In genomic region chr11:103266729-103267345, GRCm38 (mm10) we compare ENCODE assay signal across 8 mouse cellular contexts. TPM values are rescaled to one million over a fixed set of nuclear protein-coding genes. Genes with fewer than 3 reads are reported as not detected.
DNase-seq lines count a peak whose midpoint lies in the region; ATAC-seq and TF ChIP-seq lines count a peak whose summit lies in the region.

No protein-coding gene starts in this region.

- H3K79me2 ChIP-seq in MEL (ENCODE audit: control insufficient read depth, insufficient read depth, low read length, poor library complexity): no peaks in the 10 kb centered on the region; the same call in 1 of the 2 replicates

- no peak for TF ChIP-seq POLR2A in MEL (IDR thresholded peaks at IDR 0.05; ENCODE audit: control insufficient read depth in 1 of 2, insufficient read depth in 1 of 2, low read depth in 1 of 2, low read length in 2 of 2, poor library complexity in 1 of 2)

- no peak for TF ChIP-seq RAD21 in MEL (IDR thresholded peaks at IDR 0.05; ENCODE audit: low read depth, low read length)

- H3K27me3 ChIP-seq in heart, embryonic 13.5 days (replicated peaks): no peaks in the 10 kb centered on the region
- peaks cover 0 to 4% of the 10 kb centered on the region in 2 experiments; a peak in 3 of 4 replicates for H3K27me3 ChIP-seq in MEL (ENCODE audit: control insufficient read depth in 1 of 2, insufficient read depth in 2 of 2, low read length in 2 of 2)
- no peaks in the 10 kb centered on the region for H3K27me3 ChIP-seq in hindbrain, embryonic 11.5 days (ENCODE audit: control insufficient read depth, insufficient read depth, low read length)
- H3K27me3 ChIP-seq in midbrain, embryonic 11.5 days (ENCODE audit: control insufficient read depth, insufficient read depth, low read length): no peaks in the 10 kb centered on the region

- peak overlapping the region; percentile 83 for H3K4me2 ChIP-seq in heart, embryonic 13.5 days
- H3K4me2 ChIP-seq in hindbrain, embryonic 11.5 days (replicated peaks; ENCODE audit: low read depth, low read length): peak overlapping the region; percentile 51
- H3K4me2 ChIP-seq in midbrain, embryonic 11.5 days: peak overlapping the region; percentile 70

- H3K4me1 ChIP-seq in heart, embryonic 13.5 days: peaks cover 50% of the 10 kb centered on the region
- H3K4me1 ChIP-seq in MEL (ENCODE audit: control insufficient read depth in 1 of 2, insufficient read depth in 2 of 2, low read length in 2 of 2): peaks cover 12 to 33% of the 10 kb centered on the region in 2 experiments
- H3K4me1 ChIP-seq in hindbrain, embryonic 11.5 days (replicated peaks; ENCODE audit: control insufficient read depth, insufficient read depth, low read length): peaks cover 10% of the 10 kb centered on the region; the same call in 1 of the 2 replicates
- peaks cover 45% of the 10 kb centered on the region for H3K4me1 ChIP-seq in midbrain, embryonic 11.5 days (ENCODE audit: control insufficient read depth, insufficient read depth, low read length)

- no peaks in the 10 kb centered on the region for H3K36me3 ChIP-seq in heart, embryonic 13.5 days
- H3K36me3 ChIP-seq in MEL (ENCODE audit: control insufficient read depth in 1 of 2, insufficient read depth in 2 of 2, low read length in 2 of 2): peaks cover 0 to 24% of the 10 kb centered on the region in 2 experiments; a peak in 2 of 4 replicates
- no peaks in the 10 kb centered on the region for H3K36me3 ChIP-seq in hindbrain, embryonic 11.5 days (ENCODE audit: control insufficient read depth, insufficient read depth, low read length)
- no peaks in the 10 kb centered on the region for H3K36me3 ChIP-seq in midbrain, embryonic 11.5 days (ENCODE audit: control insufficient read depth, insufficient read depth, low read length)

- H3K4me3 ChIP-seq in heart, embryonic 13.5 days: peak overlapping the region; percentile 62
- H3K4me3 ChIP-seq in MEL (ENCODE audit: control insufficient read depth in 1 of 2, insufficient read depth in 1 of 2, low read depth in 2 of 2, low read length in 2 of 2): peak overlapping the region; percentile 54 to 60
- peak overlapping the region; percentile 47 for H3K4me3 ChIP-seq in hindbrain, embryonic 11.5 days (ENCODE audit: low read depth, low read length)
- peak overlapping the region; percentile 68 for H3K4me3 ChIP-seq in midbrain, embryonic 11.5 days (ENCODE audit: low read depth, low read length)

- peak overlapping the region; percentile 83 for H3K27ac ChIP-seq in heart, embryonic 13.5 days (replicated peaks)
- no peak overlapping the region for H3K27ac ChIP-seq in MEL (ENCODE audit: control insufficient read depth, low read depth, low read length)
- H3K27ac ChIP-seq in hindbrain, embryonic 11.5 days (ENCODE audit: low read depth, low read length): peak overlapping the region; percentile 54; the same call in 1 of the 2 replicates
- H3K27ac ChIP-seq in midbrain, embryonic 11.5 days (ENCODE audit: low read depth, low read length): peak overlapping the region; percentile 76

- no peak for DNase-seq in heart, postnatal 4 days
- DNase-seq in MEL (ENCODE audit: low read depth, low spot score): no peak
- no peak for DNase-seq in hindbrain, embryonic 11.5 days (ENCODE audit: low spot score)
- no peak for DNase-seq in midbrain, embryonic 11.5 days (ENCODE audit: low spot score, missing footprints)
- no peak for DNase-seq in retina, embryonic 14.5 days (ENCODE audit: low spot score)
- DNase-seq in adrenal gland, postnatal 25 days: no peak
- DNase-seq in cerebellum, adult 9-11 months: no peak

- no peak for ATAC-seq in heart, embryonic 13.5 days (ENCODE audit: extremely low read depth, insufficient number of reproducible peaks, low FRiP score, low TSS enrichment)
- ATAC-seq in hindbrain, embryonic 11.5 days (ENCODE audit: low FRiP score): peak; percentile 20
- ATAC-seq in midbrain, embryonic 11.5 days (ENCODE audit: low FRiP score): no peak; the same call in 1 of the 2 replicates

- H3K9ac ChIP-seq in heart, embryonic 13.5 days: peak overlapping the region; percentile 85
- peak overlapping the region; percentile 55 for H3K9ac ChIP-seq in MEL (ENCODE audit: control insufficient read depth, low read depth, low read length, poor library complexity, severe bottlenecking)
- peak overlapping the region; percentile 55 for H3K9ac ChIP-seq in hindbrain, embryonic 11.5 days (ENCODE audit: low read depth, low read length)
- H3K9ac ChIP-seq in midbrain, embryonic 11.5 days (ENCODE audit: low read length): peak overlapping the region; percentile 84

- under 1% methylated on average over 42 of the region's 42 CpGs for WGBS in heart, embryonic 13.5 days
- 1% methylated on average over 41 of the region's 42 CpGs for WGBS in hindbrain, embryonic 11.5 days
- 2% methylated on average over 42 of the region's 42 CpGs for WGBS in midbrain, embryonic 11.5 days

- no peak; a peak in 1 of 4 replicates for TF ChIP-seq EP300 in MEL (IDR thresholded peaks at IDR 0.05; ENCODE audit: low read depth in 1 of 2, low read length in 2 of 2)

- no peaks in the 10 kb centered on the region for H3K9me3 ChIP-seq in heart, embryonic 13.5 days
- no peaks in the 10 kb centered on the region for H3K9me3 ChIP-seq in MEL (replicated peaks; ENCODE audit: insufficient read depth, low read length)
- no peaks in the 10 kb centered on the region for H3K9me3 ChIP-seq in hindbrain, embryonic 11.5 days (ENCODE audit: control insufficient read depth, low read length)
- no peaks in the 10 kb centered on the region for H3K9me3 ChIP-seq in midbrain, embryonic 11.5 days (ENCODE audit: control insufficient read depth, low read length)

- TF ChIP-seq CTCF in MEL (IDR thresholded peaks at IDR 0.05 in 2 of 3, conservative IDR thresholded peaks at IDR 0.05 in 1 of 3; ENCODE audit: control insufficient read depth in 1 of 3, insufficient read depth in 1 of 3, low read depth in 2 of 3, low read length in 3 of 3, poor library complexity in 1 of 3, severe bottlenecking in 1 of 3): no peak

TF ChIP-seq in MEL, 35 proteins besides CTCF, POLR2A, EP300 and RAD21:
- TF ChIP-seq MAX (IDR thresholded peaks at IDR 0.05; ENCODE audit: low read length): peak; percentile 41; the same call in 1 of the 2 replicates
- TF ChIP-seq MYC (IDR thresholded peaks at IDR 0.05; ENCODE audit: low read depth, low read length): 0 out of 2 replicates have a peak, but pooled peaks have one; percentile 24
- 0 out of 2 replicates have a peak, but pooled peaks have one; percentile 5 for TF ChIP-seq TBP (IDR thresholded peaks at IDR 0.05; ENCODE audit: low read depth, low read length)
- peak; percentile 30; the same call in 1 of the 2 replicates for TF ChIP-seq E2F4 (IDR thresholded peaks at IDR 0.05; ENCODE audit: borderline replicate concordance, low read depth, low read length)
- no peak for TF ChIP-seq ZKSCAN1 (IDR thresholded peaks at IDR 0.05; ENCODE audit: low read depth, low read length)
TF ChIP-seq in MEL: peak in this region for 4.

RNA-seq across cellular contexts. Expression of gene Map3k14, which starts 0.4 kb away (rescaled TPM):
- polyA plus RNA-seq in heart, embryonic 13.5 days (2015; fragmentation: Nextera tagmentation; extraction: Ambion mirVana): 1.8 and 1.9 TPM in 2 replicates
- 1 to 10 TPM; 2.7 to 3.4 TPM for total RNA-seq in heart, postnatal 4 days (2021)
- 0.36 and 0.39 TPM in 2 replicates for total RNA-seq in MEL (2012; rRNA removed)
- polyA plus RNA-seq in MEL (2012; ENCODE audit: insufficient read depth in 1 of 2, insufficient read length in 2 of 2, low read depth in 1 of 2, low replicate concordance in 2 of 2, missing spikeins in 1 of 2): under 1 TPM in 1 of 2 experiments, not detected in 1; 0.99 TPM
- polyA plus RNA-seq in hindbrain, embryonic 11.5 days (2014; fragmentation: Nextera tagmentation; extraction: Ambion mirVana): 3.0 and 3.3 TPM in 2 replicates
- polyA plus RNA-seq in midbrain, embryonic 11.5 days (2014; fragmentation: Nextera tagmentation; extraction: Ambion mirVana): 2.3 and 3.3 TPM in 2 replicates
- 7.0 TPM in 2 replicates for total RNA-seq in adrenal gland, postnatal 25 days (2021)

RNA-seq across cellular contexts. Expression of gene Spata32, which starts 48.6 kb away (rescaled TPM):
- polyA plus RNA-seq in heart, embryonic 13.5 days (2015; fragmentation: Nextera tagmentation; extraction: Ambion mirVana): not detected in 2 replicates
- total RNA-seq in heart, postnatal 4 days (2021): not detected
- total RNA-seq in MEL (2012; rRNA removed): not detected in 2 replicates
- not detected for polyA plus RNA-seq in MEL (2012; ENCODE audit: insufficient read depth in 1 of 2, insufficient read length in 2 of 2, low read depth in 1 of 2, low replicate concordance in 2 of 2, missing spikeins in 1 of 2)
- polyA plus RNA-seq in hindbrain, embryonic 11.5 days (2014; fragmentation: Nextera tagmentation; extraction: Ambion mirVana): not detected in 2 replicates
- 0.15 TPM in 1 of 2 replicates, not detected in the other for polyA plus RNA-seq in midbrain, embryonic 11.5 days (2014; fragmentation: Nextera tagmentation; extraction: Ambion mirVana)
- not detected in 2 replicates for total RNA-seq in adrenal gland, postnatal 25 days (2021)

RNA-seq across cellular contexts. Expression of gene 1700023F06Rik, which starts 58.5 kb away (rescaled TPM):
- not detected in 2 replicates for polyA plus RNA-seq in heart, embryonic 13.5 days (2015; fragmentation: Nextera tagmentation; extraction: Ambion mirVana)
- not detected for total RNA-seq in heart, postnatal 4 days (2021)
- total RNA-seq in MEL (2012; rRNA removed): not detected in 2 replicates
- polyA plus RNA-seq in MEL (2012; ENCODE audit: insufficient read depth in 1 of 2, insufficient read length in 2 of 2, low read depth in 1 of 2, low replicate concordance in 2 of 2, missing spikeins in 1 of 2): not detected
- polyA plus RNA-seq in hindbrain, embryonic 11.5 days (2014; fragmentation: Nextera tagmentation; extraction: Ambion mirVana): 0.25 and 0.27 TPM in 2 replicates
- polyA plus RNA-seq in midbrain, embryonic 11.5 days (2014; fragmentation: Nextera tagmentation; extraction: Ambion mirVana): 0.12 and 0.14 TPM in 2 replicates
- total RNA-seq in adrenal gland, postnatal 25 days (2021): not detected in 2 replicates
